Mouse (Mus musculus) small intestine, adult 2 months (tissue): Measurements from ENCODE around the gene Mff.

Experiments used
- CTCF ChIP-seq: fragments of 200-500 bp; IDR thresholded peaks from 2 replicates; pipeline ENCODE4 v1.5.1; 2012; ENCODE audit warnings: low read depth, mild to moderate bottlenecking, control low read depth, inconsistent platforms, low read length, moderate library complexity, mixed read lengths; ENCODE audit not compliant: insufficient replicate concordance, insufficient read length; ENCODE audit errors: extremely low read depth
- POLR2A ChIP-seq: fragments of 200-500 bp; IDR thresholded peaks from 2 replicates; pipeline ENCODE4 v1.6.1; 2012; ENCODE audit warnings: low read depth, mild to moderate bottlenecking, control low read depth, inconsistent platforms, low read length, moderate library complexity

- TF ChIP-seq CTCF (no peak), POLR2A (no peak)
These were observed 42.0 kb downstream of the Mff start for GRCm38 (mm10) chr1:82766641-82767040.
